Mouse (Mus musculus) heart, adult 2 months (tissue): Measurements from ENCODE around the gene Nudt3. TPM values are rescaled to one million over a fixed set of nuclear protein-coding genes. Genes with fewer than 3 reads are reported as not detected.

ENCODE experiments used
- DNase-seq, 2 experiments: peaks; one replicate each; pipeline ENCODE4 v3.0.0; 2021
- H3K27ac ChIP-seq: fragments of 200-600 bp; 2 replicates; pipeline ENCODE4 v1.8.1; 2022
- H3K27me3 ChIP-seq: fragments of 200-500 bp; 2 replicates; pipeline ENCODE4 v1.6.1; 2012; ENCODE audit warnings: mild to moderate bottlenecking, low read length, inconsistent platforms, mixed read lengths; ENCODE audit not compliant: control insufficient read depth, insufficient read depth
- H3K36me3 ChIP-seq: fragments of 200-500 bp; 2 replicates; pipeline ENCODE4 v1.6.1; 2012; ENCODE audit warnings: low read length, inconsistent platforms; ENCODE audit not compliant: control insufficient read depth, insufficient read depth
- H3K4me1 ChIP-seq: fragments of 200-500 bp; 2 replicates; pipeline ENCODE4 v1.6.1; 2011; ENCODE audit warnings: low read length; ENCODE audit not compliant: control insufficient read depth, insufficient read depth
- H3K4me3 ChIP-seq: fragments of 200-600 bp; 2 replicates; pipeline ENCODE4 v1.8.1; 2022
- H3K79me2 ChIP-seq: fragments of 200-500 bp; replicated peaks from 2 replicates; pipeline ENCODE4 v1.6.1; 2012; ENCODE audit warnings: mild to moderate bottlenecking, inconsistent platforms, low read length, moderate library complexity, mixed read lengths; ENCODE audit not compliant: control insufficient read depth, insufficient read depth
- H3K9ac ChIP-seq: fragments of 200-500 bp; 2 replicates; pipeline ENCODE4 v1.6.1; 2012; ENCODE audit warnings: low read depth, mild to moderate bottlenecking, control low read depth, inconsistent platforms, low read length, mixed read lengths
- CTCF ChIP-seq: fragments of 200-600 bp; IDR thresholded peaks from 2 replicates; pipeline ENCODE4 v1.8.1; 2022; ENCODE audit warnings: antibody characterized with exemption, mild to moderate bottlenecking, moderate library complexity
- EP300 ChIP-seq: fragments of 200-500 bp; IDR thresholded peaks from 2 replicates; pipeline ENCODE4 v1.6.1; 2011; ENCODE audit warnings: low read depth, low read length, control low read depth; ENCODE audit not compliant: insufficient read depth
- POLR2A ChIP-seq: fragments of 200-500 bp; IDR thresholded peaks from 2 replicates; pipeline ENCODE4 v1.6.1; 2011; ENCODE audit warnings: mild to moderate bottlenecking, low read depth, low read length, control low read depth; ENCODE audit not compliant: insufficient read depth
- WGBS: fragments of 180-500 bp; shearing (Covaris S2); methylation state at CpG from one replicate; pipeline ENCODE4 v1.1.7; 2018; 5-methylcytosine and 5-hydroxymethylcytosine counted together
- intact Hi-C: fragments of 180-260 bp; cut with DNase I; formaldehyde crosslinking; loops from one replicate; pipeline ENCODE4 v1.15.1; 2025
- polyA plus RNA-seq: library from polyadenylated mRNA; depleted of rRNA; stranded (reverse); fragments of >200 nt; gene quantifications from 2 replicates; pipeline ENCODE4 v1.2.3, GENCODE M21; 2012
- total RNA-seq, 2 experiments: library from RNA; stranded (reverse); gene quantifications; 2 replicates each; pipeline ENCODE4 v1.2.3; 2021

Nudt3 gene
- total and polyA plus RNA-seq, 3 experiments, result 143 to 346 (median 330) TPM

- DNase-seq, result no peak
- intact Hi-C loops, result no loop called here
- Histone ChIP-seq H3K79me2 (no peaks in the 10 kb centered on the region), H3K4me1 (no peaks in the 10 kb centered on the region; the same call in 1 of the 2 replicates), H3K4me3 (no peak overlapping the region), H3K9ac (no peak overlapping the region), H3K36me3 (no peaks in the 10 kb centered on the region), H3K27ac (no peak overlapping the region), H3K27me3 (no peaks in the 10 kb centered on the region)
- 74% methylated on average over 20 of the region's 20 CpGs for WGBS
- TF ChIP-seq CTCF (no peak), EP300 (no peak), POLR2A (no peak)
These were observed 69.0 kb downstream of the Nudt3 start for GRCm38 (mm10) chr17:27554062-27554960.

GRCm38 (mm10) chr17:27552215-27553201 is 70.8 kb downstream of the Nudt3 start:
- Histone ChIP-seq H3K4me1 (no peaks in the 10 kb centered on the region; the same call in 1 of the 2 replicates), H3K27me3 (no peaks in the 10 kb centered on the region), H3K4me3 (no peak overlapping the region), H3K36me3 (no peaks in the 10 kb centered on the region), H3K9ac (no peak overlapping the region), H3K79me2 (no peaks in the 10 kb centered on the region), H3K27ac (no peak overlapping the region; the same call in 1 of the 2 replicates)
- DNase-seq, result peak in 1 of 2 experiments; percentile 48
- intact Hi-C loops, result no loop called here
- TF ChIP-seq EP300 (no peak), CTCF (no peak), POLR2A (no peak)
- 62% methylated on average over 23 of the region's 23 CpGs for WGBS

- H3K9ac ChIP-seq, result no peak overlapping the region
- H3K79me2 ChIP-seq, result no peaks in the 10 kb centered on the region
- H3K4me1 ChIP-seq, result no peaks in the 10 kb centered on the region; the same call in 1 of the 2 replicates
- H3K27me3 ChIP-seq, result no peaks in the 10 kb centered on the region
- DNase-seq, result no peak
- H3K4me3 ChIP-seq, result no peak overlapping the region
- intact Hi-C loops, result no loop called here
- 81% methylated on average over 10 of the region's 10 CpGs for WGBS
- no peak for TF ChIP-seq POLR2A
- no peak for TF ChIP-seq EP300
- no peak for TF ChIP-seq CTCF
- no peaks in the 10 kb centered on the region for H3K36me3 ChIP-seq
- H3K27ac ChIP-seq, result no peak overlapping the region
These were observed 71.8 kb downstream of the Nudt3 start for GRCm38 (mm10) chr17:27551393-27551940.

- no peak overlapping the region for H3K9ac ChIP-seq
- peak in 1 of 2 experiments; percentile 50 for DNase-seq
- 59% methylated on average over 8 of the region's 8 CpGs for WGBS
These were observed 74.1 kb downstream of the Nudt3 start for GRCm38 (mm10) chr17:27549234-27549633.

GRCm38 (mm10) chr17:27547253-27547868 is 75.9 kb downstream of the Nudt3 start:
- H3K36me3 ChIP-seq, result no peaks in the 10 kb centered on the region
- no peaks in the 10 kb centered on the region for H3K27me3 ChIP-seq
- TF ChIP-seq CTCF (no peak), EP300 (no peak), POLR2A (no peak)
- intact Hi-C loops, result loop anchor here (5.0 kb wide), 1 partner anchor 215 kb away; no protein-coding TSS in a partner anchor
- H3K4me3 ChIP-seq, result no peak overlapping the region
- no peak overlapping the region for H3K9ac ChIP-seq
- no peaks in the 10 kb centered on the region for H3K79me2 ChIP-seq
- no peaks in the 10 kb centered on the region for H3K4me1 ChIP-seq
- H3K27ac ChIP-seq, result no peak overlapping the region
- WGBS, result 33% methylated on average over 9 of the region's 9 CpGs
- DNase-seq, result peak; percentile 64 to 69

More at GRCm38 (mm10) chr17:27549234-27549633, 74.1 kb downstream of the Nudt3 start:
- Histone ChIP-seq H3K4me1 (no peaks in the 10 kb centered on the region; the same call in 1 of the 2 replicates), H3K4me3 (no peak overlapping the region), H3K27me3 (no peaks in the 10 kb centered on the region), H3K27ac (no peak overlapping the region), H3K79me2 (no peaks in the 10 kb centered on the region), H3K36me3 (no peaks in the 10 kb centered on the region)
- intact Hi-C loops, result loop anchor here (5.0 kb wide), 1 partner anchor 213 kb away; no protein-coding TSS in a partner anchor
- TF ChIP-seq CTCF (no peak), EP300 (0 out of 2 replicates have a peak, but pooled peaks have one; percentile 46), POLR2A (no peak)
